Mouse (Mus musculus): Measurements from ENCODE around the gene B9d2. TPM values are rescaled to one million over a fixed set of nuclear protein-coding genes. Genes with fewer than 3 reads are reported as not detected.

Gene B9d2
- polyA plus RNA-seq, 1 experiment from 2014 or later: 16.0 TPM

DNA sequence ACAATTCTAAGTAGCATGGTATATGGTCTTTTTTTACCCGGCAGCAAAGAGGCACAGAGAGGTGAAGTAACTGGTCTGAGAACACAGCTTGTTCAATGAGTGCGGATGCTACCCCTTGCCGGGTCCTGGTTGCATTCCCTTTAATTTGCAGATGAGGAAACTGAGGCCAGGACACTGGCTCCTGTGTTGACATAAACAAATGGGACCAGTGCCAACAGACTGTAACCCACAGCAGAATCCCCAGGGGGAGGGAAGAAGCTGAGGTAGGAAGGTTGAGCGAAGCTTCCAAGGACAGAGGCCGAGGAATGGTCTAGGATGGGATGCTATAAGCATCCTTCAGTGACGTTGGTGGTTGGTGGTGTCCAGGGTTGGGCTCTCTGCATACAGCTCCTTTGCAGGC is 5.2 kb upstream of the B9d2 start:
- H3K27ac ChIP-seq (ENCODE audit: low read depth): no peak overlapping the region
- H3K27me3 ChIP-seq (ENCODE audit: insufficient read depth, low read length): peaks cover 9% of the 10 kb centered on the region
- H3K9me3 ChIP-seq (ENCODE audit: low read length): no peaks in the 10 kb centered on the region
- H3K4me3 ChIP-seq (ENCODE audit: low read depth, low read length): no peak overlapping the region
- WGBS (ENCODE audit: insufficient replicate concordance): 56% methylated on average over 6 of the region's 6 CpGs
- H3K36me3 ChIP-seq (replicated peaks; ENCODE audit: insufficient read depth, low read length): no peaks in the 10 kb centered on the region
- H3K4me2 ChIP-seq (ENCODE audit: low read depth, low read length): 0 out of 2 replicates have a peak overlapping the region, but pooled peaks have one; percentile 72
- ATAC-seq (no peak), DNase-seq (no peak)
- TF ChIP-seq EP300 (IDR thresholded peaks at IDR 0.05; ENCODE audit: low read depth) (no peak), CTCF (IDR thresholded peaks at IDR 0.05; ENCODE audit: low read depth) (no peak)
- peaks cover 18% of the 10 kb centered on the region for H3K4me1 ChIP-seq (ENCODE audit: insufficient read depth)
- H3K9ac ChIP-seq (replicated peaks): no peak overlapping the region

DNA sequence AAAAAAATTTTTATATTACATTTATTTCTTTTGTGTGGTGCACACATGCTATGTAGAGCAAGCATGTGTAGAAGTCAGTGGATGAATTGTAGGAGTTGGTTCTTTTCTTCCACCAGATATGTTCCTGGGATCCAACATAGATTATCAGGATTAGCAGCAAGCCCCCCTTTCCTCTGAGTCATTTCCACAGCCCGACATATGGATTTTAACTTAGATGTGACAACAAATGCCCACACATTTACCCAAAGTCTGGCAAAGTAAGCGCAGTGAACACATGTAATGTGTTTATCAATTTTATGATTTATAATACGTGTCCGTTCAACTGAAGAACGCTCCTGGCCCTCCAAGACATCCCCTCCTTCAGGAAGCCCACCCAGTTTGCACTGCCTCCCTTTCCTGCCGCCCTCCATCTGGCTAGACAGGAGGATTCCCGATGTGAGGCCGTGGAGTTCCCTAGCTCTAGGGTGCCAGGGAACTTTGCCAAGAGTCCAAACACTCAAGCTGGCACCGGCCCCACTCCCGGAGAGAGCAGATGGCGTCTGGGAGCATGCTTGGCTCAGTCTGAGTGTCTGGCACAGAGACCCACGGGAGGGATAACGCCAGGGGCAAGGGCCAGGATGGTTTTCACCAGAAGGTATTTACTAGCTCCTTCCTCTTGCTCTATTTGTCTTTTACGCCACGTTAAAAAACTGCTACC is 4.3 kb upstream of the B9d2 start:
- H3K4me3 ChIP-seq (ENCODE audit: low read depth, low read length): no peak overlapping the region
- peaks cover 21% of the 10 kb centered on the region for H3K4me1 ChIP-seq (ENCODE audit: insufficient read depth)
- no peaks in the 10 kb centered on the region for H3K9me3 ChIP-seq (ENCODE audit: low read length)
- H3K27ac ChIP-seq (ENCODE audit: low read depth): no peak overlapping the region
- no peaks in the 10 kb centered on the region for H3K36me3 ChIP-seq (replicated peaks; ENCODE audit: insufficient read depth, low read length)
- TF ChIP-seq CTCF (IDR thresholded peaks at IDR 0.05; ENCODE audit: low read depth): no peak
- TF ChIP-seq EP300 (IDR thresholded peaks at IDR 0.05; ENCODE audit: low read depth): no peak
- DNase-seq (no peak), ATAC-seq (no peak)
- H3K4me2 ChIP-seq (ENCODE audit: low read depth, low read length): no peak overlapping the region
- WGBS (ENCODE audit: insufficient replicate concordance): 75% methylated on average over 15 of the region's 15 CpGs
- H3K27me3 ChIP-seq (ENCODE audit: insufficient read depth, low read length): peaks cover 9% of the 10 kb centered on the region
- H3K9ac ChIP-seq (replicated peaks): no peak overlapping the region

GRCm38 (mm10) chr7:25677013-25677412 is 3.6 kb upstream of the B9d2 start:
- Histone ChIP-seq H3K4me1 (ENCODE audit: insufficient read depth) (peaks cover 27% of the 10 kb centered on the region), H3K9me3 (ENCODE audit: low read length) (no peaks in the 10 kb centered on the region), H3K27me3 (ENCODE audit: insufficient read depth, low read length) (peaks cover 9% of the 10 kb centered on the region), H3K27ac (ENCODE audit: low read depth) (no peak overlapping the region), H3K4me2 (ENCODE audit: low read depth, low read length) (no peak overlapping the region), H3K36me3 (replicated peaks; ENCODE audit: insufficient read depth, low read length) (no peaks in the 10 kb centered on the region), H3K9ac (replicated peaks) (no peak overlapping the region), H3K4me3 (ENCODE audit: low read depth, low read length) (no peak overlapping the region)
- 87% methylated on average over 7 of the region's 7 CpGs for WGBS (ENCODE audit: insufficient replicate concordance)
- ATAC-seq (no peak), DNase-seq (no peak)
- no peak for TF ChIP-seq CTCF (IDR thresholded peaks at IDR 0.05; ENCODE audit: low read depth)
- no peak for TF ChIP-seq EP300 (IDR thresholded peaks at IDR 0.05; ENCODE audit: low read depth)

DNA sequence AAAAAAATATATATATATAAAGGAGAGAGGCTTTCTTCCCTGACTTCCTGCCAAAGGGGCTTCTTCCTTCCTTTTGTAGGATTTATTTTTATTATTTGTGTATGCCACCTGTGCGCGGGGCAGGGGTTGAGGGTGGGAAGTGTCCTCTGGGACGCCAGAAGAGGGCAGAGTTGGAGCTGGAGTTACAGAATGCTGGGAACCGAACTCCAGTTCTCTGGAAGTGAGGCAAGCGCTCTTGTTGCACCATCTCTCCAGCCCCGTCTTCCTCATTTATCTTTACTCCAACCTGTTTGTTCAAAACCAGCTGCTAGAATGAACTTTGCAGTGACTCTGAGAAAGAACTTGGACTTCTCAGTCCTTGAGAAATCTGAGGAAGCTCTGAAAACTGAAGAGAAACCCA is 609 bp upstream of the B9d2 start:
- TF ChIP-seq CTCF (IDR thresholded peaks at IDR 0.05; ENCODE audit: low read depth): peak; percentile 43; the same call in 1 of the 2 replicates
- no peak for TF ChIP-seq EP300 (IDR thresholded peaks at IDR 0.05; ENCODE audit: low read depth)
- no peak for ATAC-seq
- 3% methylated on average over 6 of the region's 6 CpGs for WGBS (ENCODE audit: insufficient replicate concordance)
- H3K36me3 ChIP-seq (replicated peaks; ENCODE audit: insufficient read depth, low read length): no peaks in the 10 kb centered on the region
- peaks cover 7% of the 10 kb centered on the region for H3K27me3 ChIP-seq (ENCODE audit: insufficient read depth, low read length)
- H3K4me3 ChIP-seq (ENCODE audit: low read depth, low read length): peak overlapping the region; percentile 77
- DNase-seq: peak; percentile 50
- H3K9ac ChIP-seq (replicated peaks): peak overlapping the region; percentile 70
- H3K4me1 ChIP-seq (ENCODE audit: insufficient read depth): peaks cover 50% of the 10 kb centered on the region
- H3K27ac ChIP-seq (ENCODE audit: low read depth): peak overlapping the region; percentile 98
- no peaks in the 10 kb centered on the region for H3K9me3 ChIP-seq (ENCODE audit: low read length)
- H3K4me2 ChIP-seq (ENCODE audit: low read depth, low read length): peak overlapping the region; percentile 58

DNA sequence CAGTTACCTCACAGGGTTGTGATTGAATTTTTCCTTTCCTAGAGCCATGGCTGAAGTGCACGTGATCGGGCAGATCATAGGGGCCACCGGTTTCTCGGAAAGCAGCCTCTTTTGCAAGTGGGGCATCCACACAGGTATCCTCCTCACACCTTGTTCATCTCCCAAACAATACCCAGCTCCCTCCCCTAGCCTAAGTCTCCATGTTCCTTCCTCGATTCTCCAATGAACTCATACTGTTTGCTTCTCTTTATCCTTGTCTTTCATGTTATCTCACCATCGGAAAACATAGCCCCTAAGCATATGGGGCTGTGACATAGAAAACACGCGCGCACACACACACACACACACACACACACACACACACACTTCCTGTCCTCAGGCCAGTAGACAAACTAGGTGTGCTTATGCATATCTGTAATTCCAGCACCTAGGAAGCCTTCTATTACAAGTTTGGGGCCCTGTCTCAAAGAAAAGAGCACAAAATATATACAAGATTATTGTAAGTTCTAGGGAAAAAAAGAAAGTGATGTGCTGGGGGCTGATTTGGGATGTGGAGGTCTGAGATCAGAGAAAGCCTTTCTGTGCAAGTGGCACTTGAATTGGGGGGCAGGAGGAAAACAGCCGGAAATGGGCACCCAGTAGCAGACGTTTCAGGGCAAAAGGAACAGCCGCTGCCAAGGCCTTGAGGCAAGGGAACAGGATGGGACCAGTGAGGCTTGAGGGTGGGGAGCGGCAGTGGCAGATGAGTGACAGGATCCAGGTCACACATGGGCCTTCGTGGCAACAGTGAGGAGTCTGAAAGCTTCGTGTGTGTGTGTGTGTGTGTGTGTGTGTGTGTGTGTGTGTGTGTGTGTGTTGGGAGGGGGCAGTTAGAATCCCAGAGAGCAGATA is 1.0 kb downstream of the B9d2 start:
- Histone ChIP-seq H3K27ac (ENCODE audit: low read depth) (peak overlapping the region; percentile 98), H3K27me3 (ENCODE audit: insufficient read depth, low read length) (no peaks in the 10 kb centered on the region), H3K4me3 (ENCODE audit: low read depth, low read length) (peak overlapping the region; percentile 77), H3K9ac (replicated peaks) (no peak overlapping the region), H3K36me3 (replicated peaks; ENCODE audit: insufficient read depth, low read length) (no peaks in the 10 kb centered on the region), H3K4me1 (ENCODE audit: insufficient read depth) (peaks cover 55% of the 10 kb centered on the region), H3K4me2 (ENCODE audit: low read depth, low read length) (peak overlapping the region; percentile 58), H3K9me3 (ENCODE audit: low read length) (no peaks in the 10 kb centered on the region)
- no peak for ATAC-seq
- WGBS (ENCODE audit: insufficient replicate concordance): 20% methylated on average over 15 of the region's 15 CpGs
- DNase-seq: no peak
- TF ChIP-seq CTCF (IDR thresholded peaks at IDR 0.05; ENCODE audit: low read depth) (no peak), EP300 (IDR thresholded peaks at IDR 0.05; ENCODE audit: low read depth) (no peak)

All from liver, postnatal 0 days (tissue).